Mouse (Mus musculus) ES-E14 (cell line): ENCODE measurements around the gene Hnf1b. TPM values are rescaled to one million over a fixed set of nuclear protein-coding genes. Genes with fewer than 3 reads are reported as not detected.

Source experiments
- DNase-seq: peaks from one replicate; pipeline ENCODE4 v3.0.0-alpha.2; 2013; ENCODE audit warnings: low read depth, low spot score
- H3K27ac ChIP-seq: 2 replicates; pipeline ENCODE4 v1.5.1; 2012; ENCODE audit warnings: low read depth, mild to moderate bottlenecking, low read length, moderate library complexity, mixed read lengths; ENCODE audit not compliant: poor library complexity, insufficient read depth, severe bottlenecking
- H3K36me3 ChIP-seq: 2 replicates; pipeline ENCODE4 v1.6.1; 2012; ENCODE audit warnings: mild to moderate bottlenecking, low read length, moderate library complexity, mixed read lengths; ENCODE audit not compliant: control insufficient read depth, poor library complexity, insufficient read depth, severe bottlenecking
- H3K4me1 ChIP-seq, 2 experiments: fragments of 150-350 bp in 1 of 2; sonication (generic) in 1 of 2; 2 replicates each; pipeline ENCODE4 v1.6.1; 2012; ENCODE audit warnings: low read length in 2 of 2, mild to moderate bottlenecking in 1 of 2, mixed read lengths in 1 of 2; ENCODE audit not compliant: control insufficient read depth in 2 of 2, insufficient read depth in 2 of 2, poor library complexity in 1 of 2
- H3K4me3 ChIP-seq, 2 experiments: fragments of 150-350 bp in 1 of 2; sonication (generic) in 1 of 2; 2 replicates each; pipeline ENCODE4 v1.5.1; 2012; ENCODE audit warnings: low read length in 2 of 2, low read depth in 1 of 2, mild to moderate bottlenecking in 1 of 2, mixed read lengths in 1 of 2; ENCODE audit not compliant: insufficient read depth in 1 of 2, poor library complexity in 1 of 2, severe bottlenecking in 1 of 2
- H3K9ac ChIP-seq: 2 replicates; pipeline ENCODE4 v1.6.1; 2012; ENCODE audit warnings: low read depth, mild to moderate bottlenecking, low read length, mixed read lengths; ENCODE audit not compliant: poor library complexity, insufficient read depth, severe bottlenecking
- H3K9me3 ChIP-seq: fragments of 150-350 bp; sonication (generic); 2 replicates; pipeline ENCODE4 v1.6.1; 2012; ENCODE audit warnings: low read depth, mild to moderate bottlenecking, low read length; ENCODE audit not compliant: control insufficient read depth, insufficient read depth
- CHD2 ChIP-seq: IDR thresholded peaks from 2 replicates; pipeline ENCODE4 v1.6.1; 2014; ENCODE audit warnings: mild to moderate bottlenecking, low read depth, low read length, inconsistent platforms
- HCFC1 ChIP-seq: IDR thresholded peaks from 2 replicates; pipeline ENCODE4 v1.6.1; 2012; ENCODE audit warnings: low read length, inconsistent platforms, borderline replicate concordance; ENCODE audit not compliant: insufficient read depth
- MAFK ChIP-seq: IDR thresholded peaks from 2 replicates; pipeline ENCODE4 v1.6.1; 2014; ENCODE audit warnings: mild to moderate bottlenecking, low read depth, low read length, inconsistent platforms; ENCODE audit not compliant: insufficient read depth
- ZC3H11A ChIP-seq: IDR thresholded peaks from 2 replicates; pipeline ENCODE4 v1.6.1; 2012; ENCODE audit warnings: low read depth, mild to moderate bottlenecking, inconsistent platforms, low read length, borderline replicate concordance
- ZNF384 ChIP-seq: IDR thresholded peaks from 2 replicates; pipeline ENCODE4 v1.6.1; 2012; ENCODE audit warnings: low read depth, low read length, inconsistent platforms
- in situ Hi-C, 2 experiments: fragments of 600-800 bp; cut with MboI; formaldehyde crosslinking; loops; one replicate each; pipeline ENCODE4 v1.15.1; 2025; ENCODE audit warnings: low sequenced_read_pairs in 2 of 2, inconsistent platforms in 1 of 2; ENCODE audit not compliant: unreplicated experiment in 2 of 2
- total RNA-seq: library from RNA; depleted of rRNA; stranded (reverse); fragments of 300-350 nt; gene quantifications from 2 replicates; pipeline ENCODE4 v1.2.3, GENCODE M21; 2012

The Hnf1b gene
- total RNA-seq, 1 experiment = 0.40 TPM

DNA sequence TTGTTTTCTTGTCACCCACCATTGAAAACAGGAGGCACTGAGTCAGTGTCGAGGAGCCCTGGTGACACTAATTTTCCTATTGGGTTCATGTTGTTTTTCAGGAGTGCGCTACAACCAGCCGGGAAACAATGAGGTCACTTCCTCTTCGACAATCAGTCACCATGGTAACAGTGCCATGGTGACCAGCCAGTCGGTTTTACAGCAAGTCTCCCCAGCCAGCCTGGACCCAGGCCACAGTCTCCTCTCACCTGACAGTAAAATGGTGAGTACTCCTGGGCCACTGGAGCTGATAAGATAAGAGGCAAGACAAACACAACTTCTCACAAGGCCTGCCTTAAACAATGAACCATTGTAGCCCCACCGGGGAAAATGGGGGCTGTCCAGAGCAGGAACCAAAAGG lies 32.7 kb downstream of the Hnf1b start:
- Histone ChIP-seq H3K4me3 (no peak overlapping the region), H3K27ac (no peak overlapping the region), H3K9me3 (no peaks in the 10 kb centered on the region), H3K36me3 (no peaks in the 10 kb centered on the region), H3K9ac (no peak overlapping the region), H3K4me1 (no peaks in the 10 kb centered on the region)
- DNase-seq = no peak
- in situ Hi-C loops = no loop called here
- TF ChIP-seq ZC3H11A (no peak), MAFK (no peak), HCFC1 (no peak), ZNF384 (no peak)

GRCm38 (mm10) chr11:83883074-83883473 lies 33.2 kb downstream of the Hnf1b start:
- no peak overlapping the region for H3K4me3 ChIP-seq
- TF ChIP-seq ZC3H11A (no peak), MAFK (no peak), ZNF384 (no peak), CHD2 (no peak), HCFC1 (no peak)
- no peaks in the 10 kb centered on the region for H3K36me3 ChIP-seq
- no peaks in the 10 kb centered on the region for H3K4me1 ChIP-seq
- no peak for DNase-seq
- no peak overlapping the region for H3K9ac ChIP-seq
- no peak overlapping the region for H3K27ac ChIP-seq
- no peaks in the 10 kb centered on the region for H3K9me3 ChIP-seq
- in situ Hi-C loops = no loop called here

DNA sequence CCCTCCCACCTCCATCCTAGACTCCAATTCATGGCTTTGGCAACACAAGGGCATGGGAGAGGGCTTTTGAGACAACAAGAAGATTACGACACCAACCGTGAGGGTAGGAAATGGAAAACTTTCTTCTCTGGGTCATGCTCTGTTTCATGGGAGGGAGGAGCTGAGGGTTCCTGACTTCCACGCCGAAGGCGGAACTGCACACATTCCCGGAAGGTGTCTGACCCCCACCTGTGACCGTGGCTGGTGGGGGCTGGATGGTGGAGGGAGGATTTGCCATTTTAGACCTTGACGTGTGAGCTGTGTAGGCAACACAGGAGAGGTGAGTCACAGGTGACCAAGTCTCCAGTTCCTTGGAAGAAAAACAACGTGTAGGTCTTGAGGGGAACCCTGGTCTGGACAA lies 33.9 kb downstream of the Hnf1b start:
- Histone ChIP-seq H3K9me3 (no peaks in the 10 kb centered on the region), H3K36me3 (no peaks in the 10 kb centered on the region), H3K4me3 (no peak overlapping the region), H3K4me1 (no peaks in the 10 kb centered on the region), H3K9ac (no peak overlapping the region), H3K27ac (no peak overlapping the region)
- in situ Hi-C loops = no loop called here
- TF ChIP-seq MAFK (no peak), ZNF384 (no peak), CHD2 (no peak)
- no peak for DNase-seq

DNA sequence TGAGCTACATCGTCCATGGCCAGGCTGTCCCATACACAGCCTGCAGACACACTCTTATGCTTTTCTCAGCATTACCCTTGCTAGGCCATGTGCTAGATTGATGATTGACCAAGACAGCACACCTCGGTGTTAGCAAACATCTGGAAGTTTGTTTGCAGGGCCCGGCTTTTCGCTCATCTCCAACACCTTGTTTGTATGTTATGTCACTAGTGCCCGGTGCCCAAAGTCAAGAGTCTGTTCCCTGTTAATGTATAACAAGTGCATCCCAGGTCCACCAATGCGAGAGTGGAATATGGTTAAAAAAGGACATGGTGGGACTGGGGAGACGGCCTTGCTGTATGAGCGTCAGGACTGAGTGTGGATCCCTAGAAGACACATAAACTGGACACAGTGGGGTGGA lies 35.3 kb downstream of the Hnf1b start:
- TF ChIP-seq MAFK (no peak), CHD2 (no peak), ZNF384 (no peak), ZC3H11A (no peak), HCFC1 (no peak)
- in situ Hi-C loops = no loop called here

GRCm38 (mm10) chr11:83886746-83887145 lies 36.9 kb downstream of the Hnf1b start:
- in situ Hi-C loops = no loop called here
- DNase-seq = no peak
- H3K4me3 ChIP-seq = no peak overlapping the region
- H3K9me3 ChIP-seq = no peaks in the 10 kb centered on the region
- no peak for TF ChIP-seq HCFC1
- no peak for TF ChIP-seq MAFK
- no peak for TF ChIP-seq CHD2
- TF ChIP-seq ZNF384 = no peak
- no peak for TF ChIP-seq ZC3H11A
- H3K36me3 ChIP-seq = no peaks in the 10 kb centered on the region
- no peak overlapping the region for H3K27ac ChIP-seq
- peaks cover 2 to 3% of the 10 kb centered on the region in 2 experiments; a peak in 2 of 4 replicates for H3K4me1 ChIP-seq
- no peak overlapping the region for H3K9ac ChIP-seq

More for the DNA sequence above, 35.3 kb downstream of the Hnf1b start:
- H3K9me3 ChIP-seq = no peaks in the 10 kb centered on the region
- H3K4me1 ChIP-seq = no peaks in the 10 kb centered on the region
- H3K4me3 ChIP-seq = no peak overlapping the region
- H3K9ac ChIP-seq = no peak overlapping the region
- no peak overlapping the region for H3K27ac ChIP-seq
- no peaks in the 10 kb centered on the region for H3K36me3 ChIP-seq
- no peak for DNase-seq
